Mouse (Mus musculus) bone marrow macrophage, adult 2 months (primary cell): Measurements from ENCODE around the gene Ninl. TPM values are rescaled to one million over a fixed set of nuclear protein-coding genes. Genes with fewer than 3 reads are reported as not detected.
A peak's percentile ranks its signal among the peaks of the same experiment; 100 is the strongest.
"Not testable (repeated sequence)": the region's sequence is repeated elsewhere in the genome, so short reads cannot be mapped to it uniquely, and the experiment has no call there.

Experiments used
- H3K27ac ChIP-seq: 2 replicates; pipeline ENCODE4 v1.5.1; 2012; ENCODE audit warnings: low read depth, low read length; ENCODE audit not compliant: insufficient read depth
- H3K4me1 ChIP-seq: 2 replicates; pipeline ENCODE4 v1.6.1; 2012; ENCODE audit warnings: low read length; ENCODE audit not compliant: control insufficient read depth, insufficient read depth
- H3K4me3 ChIP-seq: 2 replicates; pipeline ENCODE4 v1.5.1; 2012; ENCODE audit warnings: mild to moderate bottlenecking, low read length, moderate library complexity; ENCODE audit not compliant: insufficient read depth
- CTCF ChIP-seq: IDR thresholded peaks from 2 replicates; pipeline ENCODE4 v1.5.1; 2012; ENCODE audit warnings: low read depth, mild to moderate bottlenecking, low read length, moderate library complexity
- POLR2A ChIP-seq: IDR thresholded peaks from 2 replicates; pipeline ENCODE4 v1.6.1; 2012; ENCODE audit warnings: mild to moderate bottlenecking, low read depth, low read length, borderline replicate concordance
- polyA plus RNA-seq: library from polyadenylated mRNA; stranded (reverse); fragments of >200 nt; gene quantifications from 2 replicates; pipeline ENCODE4 v1.2.4, GENCODE M21; 2012; ENCODE audit not compliant: missing spikeins, insufficient read depth, insufficient read length

The Ninl gene
- polyA plus RNA-seq, 1 experiment: 1.9 TPM

DNA sequence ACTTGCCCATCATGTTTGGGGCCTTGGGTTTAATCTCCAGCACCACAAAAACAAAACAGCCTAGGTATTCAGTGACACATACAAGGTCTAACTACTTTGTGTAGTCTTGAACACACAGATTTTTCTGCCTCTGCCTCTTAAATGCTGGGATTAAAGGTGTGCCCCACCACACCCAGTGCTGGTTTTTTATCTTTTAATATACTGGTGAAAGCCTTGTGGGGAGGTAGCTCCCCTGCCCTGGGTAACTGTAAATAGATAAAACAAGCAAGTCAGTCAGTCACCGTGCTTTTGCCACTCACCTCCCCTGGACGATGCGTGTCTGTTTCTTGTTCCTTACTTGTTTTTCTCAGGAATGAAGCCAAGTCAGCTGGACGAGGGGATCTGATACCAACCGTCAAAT lies 123.4 kb downstream of the Ninl start:
- Histone ChIP-seq H3K4me1 (peaks cover 33% of the 10 kb centered on the region), H3K27ac (no peak overlapping the region), H3K4me3 (no peak overlapping the region)
- TF ChIP-seq CTCF (no peak), POLR2A (no peak)

DNA sequence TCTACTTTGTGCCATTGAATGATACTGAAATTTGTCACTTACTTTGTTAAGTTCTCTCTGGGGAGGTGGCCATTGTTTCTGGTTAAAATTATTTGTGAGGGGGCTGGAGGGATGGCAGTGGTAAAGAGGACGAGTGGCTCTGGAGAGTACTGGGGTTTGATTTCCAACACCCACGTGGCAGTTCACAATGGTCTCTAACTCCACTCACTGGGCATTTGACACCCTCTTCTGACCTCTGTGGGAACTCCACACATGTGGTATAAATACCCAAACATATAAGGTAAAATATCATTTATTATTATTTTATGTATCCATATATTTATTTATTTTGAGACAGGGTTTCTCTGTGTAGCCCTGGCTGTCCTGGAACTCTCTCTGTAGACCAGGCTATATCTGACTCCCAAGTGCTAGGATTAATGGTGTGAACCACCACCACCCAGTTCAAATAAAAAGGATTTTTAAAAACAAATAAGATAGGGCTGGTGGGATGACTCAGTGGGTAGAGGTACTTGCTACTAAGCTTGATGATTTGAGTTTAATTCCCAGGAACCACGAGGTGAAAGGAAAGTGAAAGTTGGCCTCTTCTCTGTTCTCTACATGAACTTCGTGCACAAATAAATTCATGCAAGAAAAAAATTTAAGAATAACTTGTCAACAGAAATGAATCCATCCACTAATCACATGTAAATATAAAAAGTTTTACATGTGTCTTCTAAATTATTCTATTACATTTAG lies 124.2 kb downstream of the Ninl start:
- no peak overlapping the region for H3K4me3 ChIP-seq
- H3K4me1 ChIP-seq: peaks cover 29% of the 10 kb centered on the region
- H3K27ac ChIP-seq: peak overlapping the region; percentile 41
- no peak for TF ChIP-seq CTCF
- no peak for TF ChIP-seq POLR2A

DNA sequence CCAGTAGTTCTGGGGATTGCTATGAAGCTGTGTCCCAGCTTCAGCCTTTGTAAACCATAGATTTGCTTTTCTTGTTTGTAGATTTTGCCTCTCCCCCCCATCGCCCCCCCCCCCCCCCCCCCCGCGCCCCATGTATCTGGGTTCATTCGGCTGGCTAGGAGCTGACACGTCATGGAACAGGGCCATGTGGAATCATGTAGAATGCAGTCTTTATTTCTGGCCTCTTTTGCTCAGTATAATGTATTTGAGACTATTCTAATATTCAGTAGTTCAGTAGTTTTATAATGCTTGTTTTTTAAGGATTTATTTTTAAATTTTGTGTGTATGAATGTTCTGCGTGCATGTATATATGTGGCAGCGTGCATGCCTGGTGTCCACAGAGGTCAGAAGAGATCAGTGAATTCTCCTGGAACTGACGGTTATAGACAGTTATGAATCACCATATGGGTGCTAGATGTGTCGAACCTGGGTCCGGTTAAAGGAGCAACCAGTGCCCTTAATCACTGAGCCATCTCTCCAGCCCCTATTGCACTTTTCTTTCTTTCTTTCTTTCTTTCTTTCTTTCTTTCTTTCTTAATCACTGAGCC lies 128.8 kb downstream of the Ninl start:
- Histone ChIP-seq H3K27ac (peak overlapping the region; percentile 82), H3K4me3 (peak overlapping the region; percentile 94), H3K4me1 (peaks cover 14% of the 10 kb centered on the region)
- TF ChIP-seq CTCF: no peak

DNA sequence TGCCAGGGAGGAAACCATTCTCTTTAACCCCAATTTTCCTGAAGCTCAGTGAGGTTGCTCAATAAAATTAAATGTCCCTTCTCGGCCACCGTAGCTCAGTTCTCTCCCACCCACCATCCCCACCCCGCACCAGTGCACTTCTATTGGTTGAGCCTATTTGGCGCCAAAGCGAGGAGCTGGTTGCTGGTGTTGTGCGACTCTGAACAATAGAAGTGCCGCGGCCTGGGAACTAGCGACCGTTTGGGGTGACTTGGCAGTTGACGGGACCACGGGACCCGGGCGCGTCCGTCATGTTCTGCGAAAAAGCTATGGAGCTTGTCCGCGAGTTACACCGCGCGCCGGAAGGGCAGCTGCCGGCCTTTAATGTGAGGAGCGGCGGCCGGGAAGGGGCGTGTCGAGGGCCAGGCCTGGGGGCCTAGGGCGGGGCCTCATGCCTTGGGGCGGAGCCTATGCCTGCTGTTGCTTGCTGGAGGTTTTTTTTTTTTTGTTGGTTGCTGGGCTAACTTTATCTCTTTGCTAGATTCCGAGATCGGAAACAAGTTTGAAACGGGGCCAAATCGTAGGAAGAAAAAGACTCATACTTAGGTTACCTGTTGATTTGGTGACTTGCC lies 129.6 kb downstream of the Ninl start:
- TF ChIP-seq CTCF (no peak), POLR2A (no peak)
- H3K27ac ChIP-seq: peak overlapping the region; percentile 82
- H3K4me1 ChIP-seq: peaks cover 13% of the 10 kb centered on the region
- peak overlapping the region; percentile 94 for H3K4me3 ChIP-seq

DNA sequence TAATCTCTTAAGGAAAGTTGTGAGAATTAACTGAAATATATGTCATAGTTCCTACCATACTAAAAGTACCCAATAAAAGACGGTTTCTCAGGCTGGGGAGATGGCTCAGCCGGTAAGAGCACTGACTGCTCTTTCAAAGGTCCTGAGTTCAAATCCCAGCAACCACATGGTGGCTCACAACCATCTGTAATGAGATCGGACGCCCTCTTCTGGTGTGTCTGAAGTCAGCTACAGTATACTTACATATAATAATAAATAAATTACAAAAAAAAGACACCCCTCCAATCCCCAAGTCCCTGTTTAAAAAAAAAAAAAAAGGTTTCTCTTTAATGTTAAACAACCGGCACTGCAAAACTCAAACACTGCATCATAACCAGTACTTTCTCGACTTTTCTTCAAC lies 130.3 kb downstream of the Ninl start:
- not testable (repeated sequence) for H3K4me1 ChIP-seq
- Histone ChIP-seq H3K27ac (peak overlapping the region; percentile 82; the same call in 1 of the 2 replicates), H3K4me3 (peak overlapping the region; percentile 94)

DNA sequence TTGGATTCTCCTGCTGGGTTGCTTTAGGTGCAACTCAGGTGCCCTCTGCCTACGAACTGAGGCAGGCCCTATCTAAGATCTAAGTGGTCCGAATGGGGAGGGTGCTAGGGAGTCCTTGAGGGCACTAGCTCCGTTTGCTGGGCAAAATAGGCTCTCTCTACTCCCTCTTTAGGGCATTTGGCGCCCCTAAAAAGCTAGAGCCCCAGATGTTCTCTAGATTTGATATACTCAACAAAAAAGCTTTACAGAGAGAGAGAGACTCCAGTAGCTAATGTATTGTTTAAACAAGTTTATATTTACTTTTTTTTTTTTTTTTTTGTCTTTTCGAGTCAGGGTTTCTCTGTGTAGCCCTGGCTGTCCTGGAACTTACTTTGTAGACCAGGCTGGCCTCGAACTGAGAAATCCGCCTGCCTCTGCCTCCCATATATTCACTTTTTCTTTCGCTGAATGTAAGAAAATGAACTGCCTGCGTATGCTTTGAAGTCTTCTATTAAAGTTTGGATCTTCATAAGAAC lies 134.2 kb downstream of the Ninl start, which contains the start of gene Gins1:
TSS of gene Gins1 (plus strand) at position 465 of the 515 bp plus-strand sequence.
- peaks cover 12% of the 10 kb centered on the region for H3K4me1 ChIP-seq
- peak within 1 kb of the TSS; percentile 86 for H3K27ac ChIP-seq
- TF ChIP-seq POLR2A (no peak), CTCF (no peak)
- peak within 1 kb of the TSS; percentile 96 for H3K4me3 ChIP-seq

DNA sequence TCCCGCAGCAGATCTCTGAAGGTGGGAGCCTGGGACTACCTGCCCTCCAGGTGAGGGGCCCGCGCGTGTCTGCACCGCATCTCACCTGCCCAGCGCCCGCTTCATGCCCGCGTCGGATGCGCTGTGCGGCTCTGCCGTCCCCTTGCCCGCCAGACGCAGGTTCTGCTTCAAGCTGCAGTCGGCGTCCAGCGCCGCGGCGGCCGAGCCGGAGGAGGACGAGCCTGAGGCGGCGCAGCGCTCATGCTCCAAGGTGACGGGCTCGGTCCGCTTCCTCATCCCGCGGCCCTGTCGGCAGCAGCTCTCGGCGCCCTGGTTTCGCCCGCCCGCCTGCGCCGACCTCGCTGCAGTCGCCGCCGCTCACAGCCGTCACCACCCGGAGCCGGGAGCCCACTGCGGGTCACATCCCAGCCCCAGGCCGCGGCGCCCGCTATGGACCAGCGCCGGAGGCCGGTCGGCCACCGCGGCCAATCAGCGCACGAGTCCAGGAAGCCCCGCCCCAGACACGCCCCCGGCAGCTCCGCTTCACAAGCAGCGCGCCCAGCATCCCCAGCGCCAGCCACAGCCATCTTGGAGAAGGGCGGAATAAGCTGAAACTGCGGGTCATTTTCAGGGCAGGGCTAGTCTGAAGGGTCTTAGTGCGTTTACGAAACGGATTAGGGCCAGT lies 134.8 kb downstream of the Ninl start, which contains the start of gene Abhd12:
TSS of gene Abhd12 (minus strand) at position 470 of the 664 bp plus-strand sequence.
- Histone ChIP-seq H3K4me3 (peak within 1 kb of the TSS; percentile 96), H3K27ac (peak within 1 kb of the TSS; percentile 86), H3K4me1 (peaks cover 12% of the 10 kb centered on the region)
- TF ChIP-seq CTCF (no peak), POLR2A (no peak)

DNA sequence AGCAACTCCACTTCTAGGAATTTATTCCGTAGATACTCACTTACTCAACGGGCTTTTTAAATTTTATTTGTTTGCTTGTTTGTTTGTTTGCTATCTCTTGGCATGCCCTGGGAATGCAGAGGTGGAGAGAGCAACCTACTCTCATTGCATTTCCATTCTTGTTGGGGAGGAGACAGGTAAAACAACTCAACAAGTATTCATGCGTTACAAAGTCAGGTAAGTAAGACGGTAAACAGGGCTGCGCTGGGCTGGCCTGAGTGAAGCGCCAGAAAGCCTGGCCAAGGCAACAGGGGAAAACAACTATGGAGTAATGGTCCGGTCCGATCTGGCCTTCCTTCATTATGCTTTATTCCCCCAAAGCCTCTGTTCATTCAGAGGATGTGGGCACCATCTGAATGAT lies 136.8 kb downstream of the Ninl start:
- Histone ChIP-seq H3K4me1 (peaks cover 22% of the 10 kb centered on the region), H3K27ac (no peak overlapping the region), H3K4me3 (peak overlapping the region; percentile 27)
- TF ChIP-seq CTCF: no peak
- TF ChIP-seq POLR2A: no peak

DNA sequence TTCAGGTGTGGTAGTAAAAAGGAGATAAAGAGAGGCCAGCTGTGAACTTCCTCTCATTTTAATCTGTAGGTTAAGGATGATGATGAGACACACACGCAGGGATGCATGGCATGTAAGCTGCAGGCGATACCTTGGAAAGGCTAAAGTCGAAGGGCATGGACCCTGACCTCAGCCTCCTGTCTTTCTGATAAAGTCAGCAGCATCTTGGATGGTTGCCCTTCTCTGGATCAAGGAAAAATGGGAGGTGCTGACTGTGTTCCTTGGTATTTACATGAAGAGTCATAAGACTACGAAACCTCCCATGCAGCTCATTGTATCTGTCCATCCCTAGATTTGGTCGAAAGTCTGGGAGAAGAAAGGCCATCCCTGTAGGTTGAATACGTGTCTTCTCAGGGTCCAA lies 138.8 kb downstream of the Ninl start:
- Histone ChIP-seq H3K4me3 (no peak overlapping the region), H3K4me1 (peaks cover 37% of the 10 kb centered on the region), H3K27ac (no peak overlapping the region)
- TF ChIP-seq CTCF (no peak), POLR2A (no peak)

DNA sequence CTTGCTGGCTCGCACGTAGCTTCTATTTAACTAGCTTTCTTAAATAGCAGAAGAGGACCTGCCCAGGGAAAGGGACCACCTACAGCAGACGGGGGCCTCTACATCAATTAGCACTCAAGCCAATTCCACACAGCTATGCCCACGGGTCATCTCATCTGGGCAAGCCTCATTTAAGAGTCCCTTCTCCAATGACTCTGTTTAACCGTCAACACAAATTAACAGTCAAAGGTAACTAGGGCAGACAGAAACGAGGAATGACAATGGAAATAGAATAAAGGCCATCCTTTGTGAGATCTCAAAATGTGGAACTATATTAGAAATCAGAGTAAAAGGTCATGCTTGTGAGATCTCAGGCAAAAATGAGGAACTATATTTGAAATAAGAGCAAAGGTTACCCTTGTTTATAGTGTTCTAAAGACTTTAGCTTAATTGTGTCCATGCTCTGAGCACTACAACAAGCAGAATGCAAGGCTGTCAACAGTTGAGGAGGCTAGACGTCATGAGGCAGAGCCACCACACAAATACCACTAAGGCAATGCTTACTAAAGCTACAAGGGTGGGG lies 143.4 kb downstream of the Ninl start:
- peak overlapping the region; percentile 15 for H3K4me3 ChIP-seq
- H3K27ac ChIP-seq: peak overlapping the region; percentile 94
- peaks cover 40% of the 10 kb centered on the region for H3K4me1 ChIP-seq
- TF ChIP-seq CTCF: no peak
